Mouse (Mus musculus): Measurements from ENCODE around the gene 2410002F23Rik. TPM values are rescaled to one million over a fixed set of nuclear protein-coding genes. Genes with fewer than 3 reads are reported as not detected.
"Not testable (repeated sequence)": the region's sequence is repeated elsewhere in the genome, so short reads cannot be mapped to it uniquely, and the experiment has no call there.

Gene 2410002F23Rik
- polyA plus RNA-seq, 1 experiment: 98.9 TPM

DNA sequence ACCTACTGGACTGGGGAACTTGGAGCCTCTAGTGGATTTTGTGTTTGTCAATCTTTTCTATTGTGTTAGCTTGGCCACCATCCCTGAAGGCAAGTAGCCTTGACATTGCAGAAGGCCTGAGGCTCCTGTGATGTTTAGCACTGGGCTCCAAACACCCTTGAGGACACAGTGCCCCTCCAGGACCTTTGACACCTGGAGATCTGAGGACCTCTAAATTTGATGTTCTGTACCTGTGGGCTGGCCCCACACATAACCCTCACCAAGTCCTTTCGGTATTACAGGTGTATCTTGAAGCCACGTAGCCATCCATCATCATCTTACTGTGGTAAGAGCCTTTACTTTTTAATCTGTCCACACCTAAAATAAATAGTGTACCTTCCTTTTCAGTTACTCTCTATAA lies 1.4 kb downstream of the 2410002F23Rik start:
- WGBS: 81% methylated on average over 2 of the region's 2 CpGs
- H3K4me1 ChIP-seq (ENCODE audit: control insufficient read depth, insufficient read depth, insufficient read length): peaks cover 8% of the 10 kb centered on the region; the same call in 1 of the 2 replicates

DNA sequence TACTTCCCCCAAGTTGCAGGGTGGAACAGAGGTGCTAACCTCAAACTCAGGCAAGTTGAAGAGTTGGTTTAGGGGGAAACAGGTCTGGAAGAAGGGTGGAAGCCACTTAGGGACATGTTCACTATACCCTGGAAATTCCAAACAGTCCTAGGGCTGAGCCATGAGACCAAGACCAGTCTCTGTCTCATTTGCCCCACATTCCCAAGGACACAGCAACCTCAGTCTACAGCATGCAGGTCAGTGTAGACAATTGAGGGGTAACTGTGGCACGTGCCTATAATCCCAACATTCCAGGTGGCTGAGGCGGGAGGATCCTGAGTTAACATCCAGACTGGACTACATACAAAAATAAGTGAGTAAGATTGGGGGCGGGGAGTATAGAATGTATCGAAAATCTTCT lies 2.7 kb downstream of the 2410002F23Rik start:
- Histone ChIP-seq H3K27ac (ENCODE audit: insufficient read depth, low read length) (no peak overlapping the region), H3K4me1 (ENCODE audit: control insufficient read depth, insufficient read depth, insufficient read length) (peaks cover 8% of the 10 kb centered on the region; the same call in 1 of the 2 replicates), H3K36me3 (ENCODE audit: control insufficient read depth, insufficient read depth, low read length) (peaks cover 22% of the 10 kb centered on the region), H3K27me3 (ENCODE audit: control insufficient read depth, insufficient read depth, low read length) (no peaks in the 10 kb centered on the region), H3K4me3 (ENCODE audit: extremely low read depth, insufficient read depth, insufficient read length) (no peak overlapping the region)
- 96% methylated on average over 4 of the region's 4 CpGs for WGBS
- TF ChIP-seq POLR2A (IDR thresholded peaks at IDR 0.05; ENCODE audit: low read depth, low read length): no peak
- DNase-seq (ENCODE audit: low read depth in 1 of 2, low spot score in 2 of 2): no peak

More for the DNA sequence above, 1.4 kb downstream of the 2410002F23Rik start:
- Histone ChIP-seq H3K27me3 (ENCODE audit: control insufficient read depth, insufficient read depth, low read length) (no peaks in the 10 kb centered on the region), H3K4me3 (ENCODE audit: extremely low read depth, insufficient read depth, insufficient read length) (no peak overlapping the region), H3K36me3 (ENCODE audit: control insufficient read depth, insufficient read depth, low read length) (peaks cover 22% of the 10 kb centered on the region), H3K27ac (ENCODE audit: insufficient read depth, low read length) (no peak overlapping the region)
- DNase-seq (ENCODE audit: low read depth in 1 of 2, low spot score in 2 of 2): no peak
- no peak for TF ChIP-seq CTCF (IDR thresholded peaks at IDR 0.05; ENCODE audit: extremely low read depth, insufficient read depth, insufficient read length, insufficient replicate concordance)
- no peak for TF ChIP-seq POLR2A (IDR thresholded peaks at IDR 0.05; ENCODE audit: low read depth, low read length)

DNA sequence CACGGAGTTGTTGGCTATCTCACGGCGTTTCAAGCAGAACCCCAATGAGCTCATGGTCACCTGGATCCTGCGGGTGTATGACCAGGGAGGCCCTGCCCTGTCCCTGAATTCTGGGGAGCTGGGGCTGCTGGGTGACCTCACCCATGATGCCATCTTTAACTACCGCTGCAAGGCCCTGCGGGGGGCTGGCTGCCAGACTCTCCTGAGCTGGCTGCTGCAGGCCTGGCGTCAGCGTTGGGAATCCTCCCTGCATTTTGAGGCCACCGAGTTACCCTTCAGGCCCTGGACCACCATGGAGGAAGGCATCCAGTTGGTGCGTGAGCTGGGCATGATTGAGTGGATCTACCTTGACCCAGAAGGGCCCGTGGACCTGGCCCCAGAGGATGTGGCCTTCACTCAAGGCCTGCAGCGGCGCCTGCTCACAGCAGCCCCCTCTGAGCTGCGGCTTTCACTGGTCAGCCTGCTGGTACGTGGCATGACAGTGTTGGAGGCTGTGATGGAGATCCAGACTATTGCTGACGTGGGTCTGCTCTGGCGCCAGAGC lies 4.3 kb downstream of the 2410002F23Rik start:
- not testable (repeated sequence) for DNase-seq (ENCODE audit: low read depth in 1 of 2, low spot score in 2 of 2); H3K27ac ChIP-seq (ENCODE audit: insufficient read depth, low read length); H3K4me3 ChIP-seq (ENCODE audit: extremely low read depth, insufficient read depth, insufficient read length); H3K27me3 ChIP-seq (ENCODE audit: control insufficient read depth, insufficient read depth, low read length); H3K4me1 ChIP-seq (ENCODE audit: control insufficient read depth, insufficient read depth, insufficient read length)
- WGBS: 93% methylated on average over 17 of the region's 17 CpGs
- H3K36me3 ChIP-seq (ENCODE audit: control insufficient read depth, insufficient read depth, low read length): peaks cover 22% of the 10 kb centered on the region

DNA sequence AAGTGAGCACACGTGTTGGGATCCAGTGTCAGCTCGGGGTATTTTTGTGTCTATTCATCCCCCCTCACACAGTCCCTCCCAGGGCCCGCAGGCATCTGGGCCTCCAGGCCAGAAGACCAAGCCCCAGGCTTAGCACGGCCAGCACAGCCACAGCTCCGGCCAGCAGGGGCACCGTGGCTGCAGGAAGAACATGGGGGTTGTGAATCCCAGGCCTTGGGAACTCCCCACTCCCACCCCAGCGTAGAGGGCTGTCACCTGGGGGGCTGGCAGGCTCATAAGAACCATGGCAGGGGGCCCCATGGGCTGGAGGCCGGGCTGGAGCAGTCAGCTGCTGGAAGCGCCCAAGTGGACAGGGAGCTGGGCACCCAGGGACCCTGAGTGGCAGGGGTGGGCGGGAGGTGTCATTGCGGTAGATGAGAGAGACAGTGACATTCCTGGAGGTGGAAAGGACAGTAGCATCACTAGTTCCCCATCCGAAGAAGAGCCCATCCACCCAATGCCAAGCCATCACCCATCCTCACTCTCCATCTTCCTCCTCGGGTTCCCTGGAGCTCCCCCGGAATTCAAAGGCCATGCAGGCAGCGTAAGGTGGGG lies 6.6 kb downstream of the 2410002F23Rik start:
- Histone ChIP-seq H3K36me3 (ENCODE audit: control insufficient read depth, insufficient read depth, low read length) (peaks cover 22% of the 10 kb centered on the region), H3K4me3 (ENCODE audit: extremely low read depth, insufficient read depth, insufficient read length) (no peak overlapping the region), H3K4me1 (ENCODE audit: control insufficient read depth, insufficient read depth, insufficient read length) (no peaks in the 10 kb centered on the region), H3K27ac (ENCODE audit: insufficient read depth, low read length) (no peak overlapping the region), H3K27me3 (ENCODE audit: control insufficient read depth, insufficient read depth, low read length) (no peaks in the 10 kb centered on the region)
- WGBS: 85% methylated on average over 15 of the region's 15 CpGs
- TF ChIP-seq POLR2A (IDR thresholded peaks at IDR 0.05; ENCODE audit: low read depth, low read length) (no peak), CTCF (IDR thresholded peaks at IDR 0.05; ENCODE audit: extremely low read depth, insufficient read depth, insufficient read length, insufficient replicate concordance) (no peak)
- DNase-seq (ENCODE audit: low read depth in 1 of 2, low spot score in 2 of 2): no peak

DNA sequence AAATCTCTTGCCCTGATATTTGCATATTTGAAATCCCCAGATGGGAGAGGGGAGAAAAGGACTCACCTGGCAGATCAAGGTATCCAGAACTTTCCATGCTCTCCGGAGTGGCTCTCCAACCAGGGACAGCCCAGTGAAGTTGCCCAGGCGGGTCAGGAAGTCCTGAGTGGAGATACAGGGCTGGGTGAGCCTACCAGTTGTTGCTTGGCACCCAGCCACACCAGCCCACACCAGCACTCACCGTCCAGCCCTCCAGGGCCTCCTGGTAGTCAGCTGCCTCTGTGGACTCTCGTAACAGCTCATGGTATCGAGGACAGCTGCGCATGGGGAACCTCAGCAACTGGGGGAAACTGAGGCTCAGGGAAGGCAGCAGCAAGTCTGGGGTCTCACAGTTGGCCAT lies 8.4 kb downstream of the 2410002F23Rik start:
- H3K27ac ChIP-seq (ENCODE audit: insufficient read depth, low read length): no peak overlapping the region
- no peaks in the 10 kb centered on the region for H3K27me3 ChIP-seq (ENCODE audit: control insufficient read depth, insufficient read depth, low read length)
- no peak for TF ChIP-seq POLR2A (IDR thresholded peaks at IDR 0.05; ENCODE audit: low read depth, low read length)
- no peak for TF ChIP-seq CTCF (IDR thresholded peaks at IDR 0.05; ENCODE audit: extremely low read depth, insufficient read depth, insufficient read length, insufficient replicate concordance)
- H3K36me3 ChIP-seq (ENCODE audit: control insufficient read depth, insufficient read depth, low read length): peaks cover 16% of the 10 kb centered on the region
- no peak for DNase-seq (ENCODE audit: low read depth in 1 of 2, low spot score in 2 of 2)
- no peaks in the 10 kb centered on the region for H3K4me1 ChIP-seq (ENCODE audit: control insufficient read depth, insufficient read depth, insufficient read length)
- WGBS: 74% methylated on average over 6 of the region's 6 CpGs
- no peak overlapping the region for H3K4me3 ChIP-seq (ENCODE audit: extremely low read depth, insufficient read depth, insufficient read length)

DNA sequence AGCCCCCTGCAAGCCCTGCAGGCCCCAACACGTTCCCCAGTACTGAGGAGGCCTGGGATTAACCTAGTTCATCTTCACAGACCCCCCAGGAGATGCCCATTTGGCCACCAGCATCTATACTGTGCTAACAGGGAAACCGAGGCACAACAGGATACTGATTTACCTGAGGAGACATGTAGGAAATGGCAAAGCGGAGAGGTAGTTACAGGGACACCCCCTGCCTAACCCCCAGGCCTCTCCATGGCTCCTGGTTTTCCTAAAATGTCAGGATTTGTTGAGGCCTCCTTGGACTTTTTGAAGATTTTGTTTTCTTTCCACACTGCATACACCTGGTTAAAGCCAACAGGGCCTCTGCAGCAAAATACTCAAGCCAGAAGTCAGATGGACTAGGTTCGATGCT lies 10.8 kb downstream of the 2410002F23Rik start, which contains the start of gene Acp4:
Gene Acp4, minus strand, starts transcription at position 101 of the 400 bp plus-strand sequence.
- Histone ChIP-seq H3K27ac (ENCODE audit: insufficient read depth, low read length) (no peak within 1 kb of the TSS), H3K4me3 (ENCODE audit: extremely low read depth, insufficient read depth, insufficient read length) (no peak within 1 kb of the TSS), H3K36me3 (ENCODE audit: control insufficient read depth, insufficient read depth, low read length) (peaks cover 7% of the 10 kb centered on the region), H3K27me3 (ENCODE audit: control insufficient read depth, insufficient read depth, low read length) (no peaks in the 10 kb centered on the region), H3K4me1 (ENCODE audit: control insufficient read depth, insufficient read depth, insufficient read length) (no peaks in the 10 kb centered on the region)
- WGBS: 78% methylated on average over 4 of the region's 4 CpGs
- TF ChIP-seq CTCF (IDR thresholded peaks at IDR 0.05; ENCODE audit: extremely low read depth, insufficient read depth, insufficient read length, insufficient replicate concordance) (no peak), POLR2A (IDR thresholded peaks at IDR 0.05; ENCODE audit: low read depth, low read length) (no peak)
- DNase-seq (ENCODE audit: low read depth in 1 of 2, low spot score in 2 of 2): no peak

DNA sequence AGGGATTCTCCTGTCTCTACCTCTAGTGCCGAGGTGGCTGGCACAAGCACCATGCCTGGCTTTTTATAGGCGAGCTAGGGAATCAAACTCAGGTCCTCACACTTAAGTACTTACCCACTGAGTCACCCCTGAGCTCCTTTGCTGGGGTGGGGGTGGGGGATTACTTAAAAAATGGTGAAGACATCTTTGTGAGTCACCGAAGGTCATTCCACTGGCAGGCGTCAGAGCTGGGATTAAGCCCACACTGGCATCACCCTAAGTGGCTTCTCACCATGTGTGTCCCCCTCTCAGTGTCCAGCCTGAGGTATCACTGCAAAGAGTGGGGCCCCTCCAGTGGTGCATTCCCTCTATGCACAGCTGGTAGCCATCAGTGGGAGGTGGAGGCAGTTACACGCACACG lies 13.9 kb downstream of the 2410002F23Rik start:
- H3K36me3 ChIP-seq (ENCODE audit: control insufficient read depth, insufficient read depth, low read length): no peaks in the 10 kb centered on the region
- no peak overlapping the region for H3K4me3 ChIP-seq (ENCODE audit: extremely low read depth, insufficient read depth, insufficient read length)
- TF ChIP-seq CTCF (IDR thresholded peaks at IDR 0.05; ENCODE audit: extremely low read depth, insufficient read depth, insufficient read length, insufficient replicate concordance) (no peak), POLR2A (IDR thresholded peaks at IDR 0.05; ENCODE audit: low read depth, low read length) (no peak)
- WGBS: 84% methylated on average over 6 of the region's 6 CpGs
- H3K27me3 ChIP-seq (ENCODE audit: control insufficient read depth, insufficient read depth, low read length): no peaks in the 10 kb centered on the region
- H3K27ac ChIP-seq (ENCODE audit: insufficient read depth, low read length): no peak overlapping the region
- no peak for DNase-seq (ENCODE audit: low read depth in 1 of 2, low spot score in 2 of 2)
- no peaks in the 10 kb centered on the region for H3K4me1 ChIP-seq (ENCODE audit: control insufficient read depth, insufficient read depth, insufficient read length)

Data from spleen, adult 2 months (tissue).